Mouse (Mus musculus) ES-Bruce4 (cell line): Measurements from ENCODE around the gene Ntm. TPM values are rescaled to one million over a fixed set of nuclear protein-coding genes. Genes with fewer than 3 reads are reported as not detected.

Experiments
- H3K27ac ChIP-seq: 2 replicates; pipeline ENCODE4 v1.5.1; 2012; ENCODE audit warnings: low read length, inconsistent platforms; ENCODE audit not compliant: insufficient read depth
- H3K27me3 ChIP-seq: 2 replicates; pipeline ENCODE4 v1.6.1; 2012; ENCODE audit warnings: mild to moderate bottlenecking, low read length, inconsistent platforms; ENCODE audit not compliant: control insufficient read depth, poor library complexity, insufficient read depth, severe bottlenecking
- H3K36me3 ChIP-seq: 2 replicates; pipeline ENCODE4 v1.6.1; 2012; ENCODE audit warnings: inconsistent platforms, mild to moderate bottlenecking, low read length, moderate library complexity; ENCODE audit not compliant: control insufficient read depth, poor library complexity, insufficient read depth, severe bottlenecking
- H3K4me1 ChIP-seq: one replicate; pipeline ENCODE4 v1.8.1; 2011; ENCODE audit warnings: low read length; ENCODE audit not compliant: control insufficient read depth, insufficient read depth
- H3K4me3 ChIP-seq: 2 replicates; pipeline ENCODE4 v1.5.1; 2011; ENCODE audit warnings: low read depth, mild to moderate bottlenecking, low read length
- H3K9ac ChIP-seq: 2 replicates; pipeline ENCODE4 v1.6.1; 2012; ENCODE audit warnings: low read depth, mild to moderate bottlenecking, inconsistent platforms; ENCODE audit not compliant: poor library complexity, severe bottlenecking
- H3K9me3 ChIP-seq: replicated peaks from 2 replicates; pipeline ENCODE4 v1.6.1; 2012; ENCODE audit warnings: mild to moderate bottlenecking, low read length, inconsistent platforms; ENCODE audit not compliant: control insufficient read depth, poor library complexity, insufficient read depth, severe bottlenecking
- CTCF ChIP-seq: IDR thresholded peaks from one replicate; pipeline ENCODE4 v1.8.1; 2011; ENCODE audit warnings: low read depth, low read length
- EP300 ChIP-seq: IDR thresholded peaks from 2 replicates; pipeline ENCODE4 v1.6.1; 2011; ENCODE audit warnings: low read depth, low read length; ENCODE audit not compliant: insufficient read depth
- POLR2A ChIP-seq: IDR thresholded peaks from one replicate; pipeline ENCODE4 v1.8.1; 2011; ENCODE audit warnings: low read length; ENCODE audit not compliant: insufficient read depth
- polyA plus RNA-seq: library from polyadenylated mRNA; stranded (reverse); fragments of >200 nt; gene quantifications from 2 replicates; pipeline ENCODE4 v1.2.4, GENCODE M21; 2011; ENCODE audit warnings: low read depth; ENCODE audit not compliant: missing spikeins, insufficient read depth, insufficient read length

Gene Ntm
- polyA plus RNA-seq, 1 experiment: 0.82 TPM

GRCm38 (mm10) chr9:29645796-29646400, 317.0 kb downstream of the Ntm start:
- Histone ChIP-seq H3K4me1 (peaks cover under 1% of the 10 kb centered on the region), H3K4me3 (no peak overlapping the region), H3K27ac (no peak overlapping the region), H3K36me3 (no peaks in the 10 kb centered on the region), H3K27me3 (no peaks in the 10 kb centered on the region), H3K9me3 (no peaks in the 10 kb centered on the region), H3K9ac (no peak overlapping the region)
- TF ChIP-seq EP300 (no peak), POLR2A (no peak)

- no peaks in the 10 kb centered on the region for H3K9me3 ChIP-seq
- no peaks in the 10 kb centered on the region for H3K27me3 ChIP-seq
- H3K4me1 ChIP-seq: no peaks in the 10 kb centered on the region
- H3K4me3 ChIP-seq: no peak overlapping the region
- TF ChIP-seq POLR2A: no peak
- no peak for TF ChIP-seq EP300
- TF ChIP-seq CTCF: peak; percentile 71
- no peak overlapping the region for H3K9ac ChIP-seq
- no peaks in the 10 kb centered on the region for H3K36me3 ChIP-seq
- no peak overlapping the region for H3K27ac ChIP-seq
These were observed 319.8 kb downstream of the Ntm start for GRCm38 (mm10) chr9:29642997-29643657.

- Histone ChIP-seq H3K9ac (no peak overlapping the region), H3K9me3 (no peaks in the 10 kb centered on the region), H3K27ac (no peak overlapping the region), H3K36me3 (no peaks in the 10 kb centered on the region), H3K27me3 (no peaks in the 10 kb centered on the region), H3K4me1 (no peaks in the 10 kb centered on the region), H3K4me3 (no peak overlapping the region)
- TF ChIP-seq POLR2A (no peak), CTCF (no peak), EP300 (no peak)
These were observed 325.6 kb downstream of the Ntm start for GRCm38 (mm10) chr9:29637335-29637734.

GRCm38 (mm10) chr9:29617181-29617580, 345.8 kb downstream of the Ntm start:
- Histone ChIP-seq H3K36me3 (no peaks in the 10 kb centered on the region), H3K4me3 (no peak overlapping the region), H3K9me3 (no peaks in the 10 kb centered on the region), H3K4me1 (no peaks in the 10 kb centered on the region), H3K27me3 (no peaks in the 10 kb centered on the region), H3K27ac (no peak overlapping the region), H3K9ac (no peak overlapping the region)
- TF ChIP-seq EP300 (no peak), POLR2A (no peak), CTCF (no peak)

GRCm38 (mm10) chr9:29612020-29612612, 350.8 kb downstream of the Ntm start:
- Histone ChIP-seq H3K9me3 (no peaks in the 10 kb centered on the region), H3K9ac (no peak overlapping the region), H3K4me3 (no peak overlapping the region), H3K36me3 (no peaks in the 10 kb centered on the region), H3K27ac (no peak overlapping the region), H3K27me3 (no peaks in the 10 kb centered on the region), H3K4me1 (peaks cover 3% of the 10 kb centered on the region)
- no peak for TF ChIP-seq CTCF
- TF ChIP-seq EP300: no peak
- no peak for TF ChIP-seq POLR2A

- Histone ChIP-seq H3K4me1 (peaks cover 3% of the 10 kb centered on the region), H3K9me3 (no peaks in the 10 kb centered on the region), H3K36me3 (no peaks in the 10 kb centered on the region), H3K27me3 (no peaks in the 10 kb centered on the region), H3K27ac (no peak overlapping the region), H3K9ac (no peak overlapping the region), H3K4me3 (no peak overlapping the region)
- TF ChIP-seq EP300 (0 out of 2 replicates have a peak, but pooled peaks have one; percentile 58), POLR2A (no peak), CTCF (no peak)
These were observed 352.1 kb downstream of the Ntm start for GRCm38 (mm10) chr9:29610867-29611266.
